Mouse (Mus musculus) brain, embryonic 14.5 days (tissue): ENCODE data around the gene 4833427G06Rik.

Source experiments
- CTCF ChIP-seq: fragments of 200-500 bp; IDR thresholded peaks from 2 replicates; pipeline ENCODE4 v1.5.1; 2012; ENCODE audit warnings: inconsistent platforms, mild to moderate bottlenecking, moderate library complexity, borderline replicate concordance; ENCODE audit not compliant: insufficient read depth, insufficient read length; ENCODE audit errors: extremely low read depth
- POLR2A ChIP-seq: fragments of 200-500 bp; IDR thresholded peaks from 2 replicates; pipeline ENCODE4 v1.6.1; 2012; ENCODE audit warnings: mild to moderate bottlenecking, inconsistent platforms, borderline replicate concordance; ENCODE audit not compliant: poor library complexity, insufficient read depth, insufficient read length, severe bottlenecking; ENCODE audit errors: extremely low read depth

- TF ChIP-seq CTCF (no peak), POLR2A (no peak)
Observed at GRCm38 (mm10) chr9:51032291-51032690, 69.6 kb downstream of the 4833427G06Rik start.
